Mouse (Mus musculus) midbrain, embryonic 14.5 days (tissue): ENCODE results near the gene Gm28374. TPM values are rescaled to one million over a fixed set of nuclear protein-coding genes. Genes with fewer than 3 reads are reported as not detected.

Experiments
- ATAC-seq: fragments of 200-750 bp; cut with Nextera tagmentation; 2 replicates; pipeline ENCODE4 v1.8.0; 2017; ENCODE audit warnings: moderate number of reproducible peaks, moderate library complexity; ENCODE audit not compliant: low FRiP score, low TSS enrichment
- DNase-seq: peaks from one replicate; pipeline ENCODE4 v3.0.0-alpha.2; 2015
- H3K27ac ChIP-seq: fragments of 300-500 bp; sonication (generic); replicated peaks from 2 replicates; pipeline ENCODE4 v1.5.1; 2014; ENCODE audit warnings: mild to moderate bottlenecking, low read depth, low read length, moderate library complexity
- H3K27me3 ChIP-seq: fragments of 300-500 bp; sonication (generic); 2 replicates; pipeline ENCODE4 v1.6.1; 2014; ENCODE audit warnings: low read length, control low read depth, mixed read lengths; ENCODE audit not compliant: control insufficient read depth, insufficient read depth
- H3K36me3 ChIP-seq: fragments of 300-500 bp; sonication (generic); 2 replicates; pipeline ENCODE4 v1.6.1; 2014; ENCODE audit warnings: low read length, control low read depth; ENCODE audit not compliant: control insufficient read depth, insufficient read depth
- H3K4me1 ChIP-seq: fragments of 300-500 bp; sonication (generic); 2 replicates; pipeline ENCODE4 v1.6.1; 2014; ENCODE audit warnings: mild to moderate bottlenecking, antibody characterized with exemption, low read length, control low read depth; ENCODE audit not compliant: control insufficient read depth, insufficient read depth
- H3K4me2 ChIP-seq: fragments of 300-500 bp; sonication (generic); 2 replicates; pipeline ENCODE4 v1.6.1; 2014; ENCODE audit warnings: mild to moderate bottlenecking, low read length, moderate library complexity
- H3K4me3 ChIP-seq: fragments of 300-500 bp; sonication (generic); replicated peaks from 2 replicates; pipeline ENCODE4 v1.5.1; 2014; ENCODE audit warnings: low read depth, low read length
- H3K9ac ChIP-seq: fragments of 300-500 bp; sonication (generic); replicated peaks from 2 replicates; pipeline ENCODE4 v1.6.1; 2014; ENCODE audit warnings: mild to moderate bottlenecking, low read length, moderate library complexity
- H3K9me3 ChIP-seq: fragments of 300-500 bp; sonication (generic); 2 replicates; pipeline ENCODE4 v1.6.1; 2016; ENCODE audit warnings: low read length, control low read depth, mixed read lengths; ENCODE audit not compliant: control insufficient read depth
- WGBS: fragments of 180-500 bp; shearing (Covaris S2); extraction: QIAGEN DNeasy Blood & Tissue Kit; methylation state at CpG from one replicate; pipeline ENCODE4 v1.1.7; 2014; 5-methylcytosine and 5-hydroxymethylcytosine counted together
- polyA plus RNA-seq: library from polyadenylated mRNA; unstranded; fragments of >200 nt; fragmentation: Nextera tagmentation; extraction: Ambion mirVana; gene quantifications from 2 replicates; pipeline ENCODE4 v1.2.1, GENCODE M21; 2014

Gene Gm28374
- polyA plus RNA-seq, 1 experiment from 2014 or later = 1.6 TPM

GRCm38 (mm10) chr19:6101186-6101585 is 19.1 kb upstream of the Gm28374 start:
- no peak overlapping the region for H3K27ac ChIP-seq
- ATAC-seq = no peak
- no peaks in the 10 kb centered on the region for H3K9me3 ChIP-seq
- no peaks in the 10 kb centered on the region for H3K4me1 ChIP-seq
- H3K4me3 ChIP-seq = no peak overlapping the region
- no peaks in the 10 kb centered on the region for H3K27me3 ChIP-seq
- no peak for DNase-seq
- no peaks in the 10 kb centered on the region for H3K36me3 ChIP-seq
- no peak overlapping the region for H3K4me2 ChIP-seq
- H3K9ac ChIP-seq = no peak overlapping the region
- WGBS = 78% methylated on average over 6 of the region's 6 CpGs

DNA sequence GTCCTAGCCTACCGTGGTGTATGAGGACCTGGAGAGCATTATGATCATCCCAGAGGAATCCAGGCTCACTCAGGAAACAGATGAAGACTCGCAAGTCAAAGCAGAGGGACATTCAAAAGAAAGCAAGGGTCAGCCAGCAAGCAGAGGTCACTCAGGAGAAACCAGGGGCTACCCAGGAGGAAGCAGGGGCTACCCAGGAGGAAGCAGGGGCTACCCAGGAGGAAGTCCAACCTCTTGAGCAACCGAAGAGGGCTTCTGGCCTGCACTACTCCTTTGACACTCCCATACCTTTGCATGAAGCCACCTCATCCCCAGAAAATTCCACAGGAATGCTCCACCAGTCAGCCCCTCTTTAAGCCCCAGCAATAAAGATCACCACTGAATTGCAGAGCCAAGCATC is 15.8 kb upstream of the Gm28374 start:
- no peaks in the 10 kb centered on the region for H3K27me3 ChIP-seq
- no peaks in the 10 kb centered on the region for H3K9me3 ChIP-seq
- no peak for ATAC-seq
- no peak overlapping the region for H3K4me2 ChIP-seq
- H3K4me3 ChIP-seq = no peak overlapping the region
- 94% methylated on average over 3 of the region's 3 CpGs for WGBS
- DNase-seq = no peak
- H3K36me3 ChIP-seq = no peaks in the 10 kb centered on the region
- no peak overlapping the region for H3K9ac ChIP-seq
- no peaks in the 10 kb centered on the region for H3K4me1 ChIP-seq
- H3K27ac ChIP-seq = no peak overlapping the region

DNA sequence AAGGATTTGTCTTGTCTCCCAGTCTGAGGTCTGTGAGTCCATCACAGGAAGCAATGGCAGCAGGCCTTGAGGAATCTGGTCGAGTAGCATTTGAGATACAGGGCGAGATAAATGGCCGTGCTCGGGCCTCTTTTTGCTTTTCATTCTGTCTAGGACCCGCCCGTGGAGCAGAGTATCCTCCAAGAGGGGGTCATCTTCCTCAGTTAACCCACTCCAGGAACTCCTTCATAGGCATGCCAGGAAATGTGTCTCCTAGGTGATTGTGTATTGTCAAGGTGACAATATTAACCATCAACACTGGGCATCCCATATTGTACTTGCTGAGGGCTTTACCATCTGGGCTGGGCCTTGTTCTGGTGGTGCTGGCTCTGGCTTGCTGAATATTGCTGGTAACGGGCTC is 12.1 kb upstream of the Gm28374 start, which contains the start of gene AC131692.1:
Gene AC131692.1, plus strand, starts transcription at position 301 of the 400 bp plus-strand sequence.
- Histone ChIP-seq H3K9me3 (no peaks in the 10 kb centered on the region), H3K36me3 (peaks cover 5% of the 10 kb centered on the region; the same call in 1 of the 2 replicates), H3K4me1 (no peaks in the 10 kb centered on the region), H3K27me3 (no peaks in the 10 kb centered on the region), H3K27ac (no peak within 1 kb of the TSS), H3K9ac (no peak within 1 kb of the TSS), H3K4me2 (no peak within 1 kb of the TSS), H3K4me3 (no peak within 1 kb of the TSS)
- WGBS = 90% methylated on average over 7 of the region's 7 CpGs
- ATAC-seq = no peak
- DNase-seq = no peak

DNA sequence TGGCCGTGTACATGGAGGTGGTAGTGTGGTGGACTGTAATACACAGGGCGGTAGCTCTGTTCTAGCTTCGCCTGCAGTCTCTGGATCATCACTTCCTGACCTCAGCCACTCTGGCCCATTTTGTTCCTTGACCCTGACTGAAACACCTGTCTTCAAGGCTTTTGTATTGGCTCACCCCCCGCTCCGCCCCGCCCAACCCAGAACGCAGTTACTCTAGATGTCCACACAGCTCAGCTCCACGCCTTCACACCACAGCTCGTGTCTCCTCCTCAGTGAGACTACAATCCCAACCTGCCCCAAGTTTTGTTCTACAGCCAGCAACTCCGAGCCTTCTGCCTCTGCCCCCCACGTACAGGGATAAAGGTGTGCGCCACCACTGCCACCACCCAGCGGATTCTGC is 6.8 kb upstream of the Gm28374 start:
- no peak for ATAC-seq
- H3K9ac ChIP-seq = no peak overlapping the region
- H3K27ac ChIP-seq = no peak overlapping the region
- WGBS = 94% methylated on average over 13 of the region's 13 CpGs
- no peak overlapping the region for H3K4me2 ChIP-seq
- H3K27me3 ChIP-seq = no peaks in the 10 kb centered on the region
- H3K4me3 ChIP-seq = no peak overlapping the region
- peaks cover 5% of the 10 kb centered on the region; the same call in 1 of the 2 replicates for H3K36me3 ChIP-seq
- peaks cover 15% of the 10 kb centered on the region for H3K4me1 ChIP-seq
- H3K9me3 ChIP-seq = no peaks in the 10 kb centered on the region
- no peak for DNase-seq

GRCm38 (mm10) chr19:6085417-6085879 is 3.4 kb upstream of the Gm28374 start:
- H3K9ac ChIP-seq = no peak overlapping the region; the same call in 1 of the 2 replicates
- WGBS = under 1% methylated on average over 17 of the region's 17 CpGs

GRCm38 (mm10) chr19:6084478-6085248 is 2.6 kb upstream of the Gm28374 start, which contains the start of the genes Zfpl1 and Cdca5:
Gene Zfpl1 (minus strand): TSS chr19:6084956.
Gene Cdca5 (plus strand): TSS chr19:6084983.
- no peaks in the 10 kb centered on the region for H3K27me3 ChIP-seq
- H3K9me3 ChIP-seq = no peaks in the 10 kb centered on the region
- peak within 1 kb of the TSS; percentile 88 for H3K4me2 ChIP-seq
- peak within 1 kb of the TSS; percentile 69 for H3K4me3 ChIP-seq
- peak within 1 kb of the TSS; percentile 74 for H3K27ac ChIP-seq
- H3K4me1 ChIP-seq = peaks cover 16% of the 10 kb centered on the region
- H3K9ac ChIP-seq = peak within 1 kb of the TSS; percentile 69
- DNase-seq (peak; percentile 99), ATAC-seq (peak; percentile 89)
- H3K36me3 ChIP-seq = peaks cover 26% of the 10 kb centered on the region
- WGBS = under 1% methylated on average over 58 of the region's 58 CpGs

More at GRCm38 (mm10) chr19:6085417-6085879, 3.4 kb upstream of the Gm28374 start:
- H3K36me3 ChIP-seq = peaks cover 21% of the 10 kb centered on the region
- no peak overlapping the region for H3K27ac ChIP-seq
- H3K4me2 ChIP-seq = peak overlapping the region; percentile 88
- peak overlapping the region; percentile 69 for H3K4me3 ChIP-seq
- ATAC-seq (0 out of 2 replicates have a peak, but pooled peaks have one; percentile 51), DNase-seq (peak; percentile 65)
- H3K27me3 ChIP-seq = no peaks in the 10 kb centered on the region
- peaks cover 16% of the 10 kb centered on the region for H3K4me1 ChIP-seq
- H3K9me3 ChIP-seq = no peaks in the 10 kb centered on the region

DNA sequence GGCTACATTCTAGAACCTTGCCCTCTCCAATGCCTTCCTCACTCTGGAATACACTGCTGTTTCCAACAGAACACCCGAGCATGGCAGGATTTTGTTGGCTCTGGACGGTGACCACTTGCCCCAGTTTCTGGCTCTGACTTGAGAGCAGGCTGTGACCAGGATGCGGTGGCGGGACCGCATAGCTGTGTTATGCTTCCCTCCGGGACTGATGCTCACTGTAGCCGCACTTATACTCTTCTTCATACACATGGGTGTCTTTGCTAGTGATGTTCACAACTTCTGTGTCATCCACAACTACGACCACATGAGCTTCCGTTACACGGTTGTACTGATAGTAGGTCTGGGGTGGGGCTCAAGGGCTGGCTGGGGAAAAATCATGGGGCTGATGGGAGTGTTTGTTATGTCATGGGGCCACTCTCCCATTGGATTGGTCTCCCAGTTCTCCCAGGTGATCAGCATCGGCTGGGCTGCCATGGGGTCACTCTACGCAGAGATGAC is 2.0 kb downstream of the Gm28374 start, which contains the start of gene Tmem262:
Gene Tmem262, plus strand, starts transcription at position 51 of the 498 bp plus-strand sequence.
- no peaks in the 10 kb centered on the region for H3K27me3 ChIP-seq
- 96% methylated on average over 12 of the region's 12 CpGs for WGBS
- H3K4me2 ChIP-seq = no peak within 1 kb of the TSS
- H3K36me3 ChIP-seq = peaks cover 27% of the 10 kb centered on the region
- no peak within 1 kb of the TSS for H3K27ac ChIP-seq
- H3K9me3 ChIP-seq = no peaks in the 10 kb centered on the region
- no peak for ATAC-seq
- no peak for DNase-seq
- no peak within 1 kb of the TSS for H3K9ac ChIP-seq
- H3K4me1 ChIP-seq = peaks cover 17% of the 10 kb centered on the region
- H3K4me3 ChIP-seq = no peak within 1 kb of the TSS

GRCm38 (mm10) chr19:6076564-6077393 is 5.3 kb downstream of the Gm28374 start, which contains the start of gene Vps51:
Gene Vps51 (minus strand): TSS chr19:6077231.
- Histone ChIP-seq H3K4me2 (peak within 1 kb of the TSS; percentile 91), H3K4me1 (peaks cover 8% of the 10 kb centered on the region), H3K9me3 (no peaks in the 10 kb centered on the region), H3K27ac (peak within 1 kb of the TSS; percentile 81), H3K36me3 (peaks cover 34% of the 10 kb centered on the region), H3K4me3 (peak within 1 kb of the TSS; percentile 77), H3K9ac (peak within 1 kb of the TSS; percentile 69), H3K27me3 (no peaks in the 10 kb centered on the region)
- 2% methylated on average over 33 of the region's 33 CpGs for WGBS
- DNase-seq (peak; percentile 93), ATAC-seq (peak; percentile 86)
